Mouse (Mus musculus) forebrain, embryonic 14.5 days (tissue): ENCODE results near the gene Grb10. TPM values are rescaled to one million over a fixed set of nuclear protein-coding genes. Genes with fewer than 3 reads are reported as not detected.
A peak's percentile ranks its signal among the peaks of the same experiment; 100 is the strongest.

Experiments
- ATAC-seq: fragments of 200-750 bp; cut with Nextera tagmentation; 2 replicates; pipeline ENCODE4 v1.8.0; 2017; ENCODE audit warnings: mild to moderate bottlenecking, moderate library complexity
- DNase-seq: peaks from one replicate; pipeline ENCODE4 v3.0.0-alpha.2; 2015; ENCODE audit warnings: low spot score
- H3K27ac ChIP-seq: fragments of 300-500 bp; sonication (generic); 2 replicates; pipeline ENCODE4 v1.5.1; 2014; ENCODE audit warnings: low read depth, mild to moderate bottlenecking, control low read depth, low read length, moderate library complexity
- H3K27me3 ChIP-seq: fragments of 300-500 bp; sonication (generic); replicated peaks from 2 replicates; pipeline ENCODE4 v1.6.1; 2014; ENCODE audit warnings: low read length, control low read depth, mixed read lengths; ENCODE audit not compliant: control insufficient read depth, insufficient read depth
- H3K36me3 ChIP-seq: fragments of 300-500 bp; sonication (generic); 2 replicates; pipeline ENCODE4 v1.6.1; 2014; ENCODE audit warnings: low read length, control low read depth; ENCODE audit not compliant: control insufficient read depth, insufficient read depth
- H3K4me1 ChIP-seq: fragments of 300-500 bp; sonication (generic); 2 replicates; pipeline ENCODE4 v1.6.1; 2014; ENCODE audit warnings: antibody characterized with exemption, low read length, control low read depth; ENCODE audit not compliant: control insufficient read depth, insufficient read depth
- H3K4me2 ChIP-seq: fragments of 300-500 bp; sonication (generic); 2 replicates; pipeline ENCODE4 v1.6.1; 2014; ENCODE audit warnings: mild to moderate bottlenecking, control low read depth, low read length
- H3K4me3 ChIP-seq: fragments of 300-500 bp; sonication (generic); 2 replicates; pipeline ENCODE4 v1.5.1; 2014; ENCODE audit warnings: low read depth, low read length, control low read depth
- H3K9ac ChIP-seq: fragments of 300-500 bp; sonication (generic); 2 replicates; pipeline ENCODE4 v1.6.1; 2014; ENCODE audit warnings: mild to moderate bottlenecking, low read length, control low read depth, moderate library complexity
- H3K9me3 ChIP-seq: fragments of 300-500 bp; sonication (generic); replicated peaks from 2 replicates; pipeline ENCODE4 v1.6.1; 2016; ENCODE audit warnings: low read length, control low read depth, mixed read lengths; ENCODE audit not compliant: control insufficient read depth
- WGBS: fragments of 180-500 bp; shearing (Covaris S2); extraction: QIAGEN DNeasy Blood & Tissue Kit; methylation state at CpG from one replicate; pipeline ENCODE4 v1.1.7; 2014; 5-methylcytosine and 5-hydroxymethylcytosine counted together
- polyA plus RNA-seq: library from polyadenylated mRNA; unstranded; fragments of >200 nt; fragmentation: Nextera tagmentation; extraction: Ambion mirVana; gene quantifications from 2 replicates; pipeline ENCODE4 v1.2.1, GENCODE M21; 2014

Gene Grb10
- polyA plus RNA-seq, 1 experiment from 2014 or later: 66.2 TPM

- Histone ChIP-seq H3K4me3 (no peak overlapping the region), H3K9ac (no peak overlapping the region), H3K9me3 (no peaks in the 10 kb centered on the region), H3K27me3 (no peaks in the 10 kb centered on the region), H3K27ac (no peak overlapping the region), H3K36me3 (no peaks in the 10 kb centered on the region), H3K4me1 (no peaks in the 10 kb centered on the region), H3K4me2 (no peak overlapping the region)
- 73% methylated on average over 2 of the region's 2 CpGs for WGBS
- ATAC-seq (no peak), DNase-seq (no peak)
Observed at GRCm38 (mm10) chr11:11993183-11993582, 45.3 kb downstream of the Grb10 start.

- Histone ChIP-seq H3K4me2 (no peak overlapping the region), H3K27me3 (no peaks in the 10 kb centered on the region), H3K36me3 (no peaks in the 10 kb centered on the region), H3K4me1 (no peaks in the 10 kb centered on the region), H3K9me3 (no peaks in the 10 kb centered on the region), H3K27ac (no peak overlapping the region), H3K9ac (no peak overlapping the region), H3K4me3 (no peak overlapping the region)
- WGBS: 93% methylated on average over 4 of the region's 4 CpGs
- DNase-seq: no peak
- no peak for ATAC-seq
Observed at GRCm38 (mm10) chr11:11989850-11990249, 48.6 kb downstream of the Grb10 start.

- Histone ChIP-seq H3K4me3 (no peak overlapping the region), H3K9ac (no peak overlapping the region), H3K27ac (no peak overlapping the region), H3K27me3 (no peaks in the 10 kb centered on the region), H3K4me1 (no peaks in the 10 kb centered on the region), H3K4me2 (no peak overlapping the region), H3K36me3 (no peaks in the 10 kb centered on the region), H3K9me3 (no peaks in the 10 kb centered on the region)
- WGBS: 88% methylated on average over 3 of the region's 3 CpGs
- DNase-seq (no peak), ATAC-seq (no peak)
Observed at GRCm38 (mm10) chr11:11987233-11987632, 51.2 kb downstream of the Grb10 start.

- H3K27ac ChIP-seq: no peak overlapping the region
- H3K4me1 ChIP-seq: no peaks in the 10 kb centered on the region
- no peak overlapping the region for H3K4me3 ChIP-seq
- H3K9me3 ChIP-seq: no peaks in the 10 kb centered on the region
- ATAC-seq (no peak), DNase-seq (no peak)
- H3K9ac ChIP-seq: no peak overlapping the region
- WGBS: 75% methylated on average over 5 of the region's 5 CpGs
- H3K4me2 ChIP-seq: no peak overlapping the region
- H3K27me3 ChIP-seq: no peaks in the 10 kb centered on the region
- H3K36me3 ChIP-seq: no peaks in the 10 kb centered on the region
Observed at GRCm38 (mm10) chr11:11978611-11979197, 59.8 kb downstream of the Grb10 start.

- H3K4me2 ChIP-seq: no peak overlapping the region
- peak; percentile 78 for ATAC-seq
- no peak overlapping the region for H3K9ac ChIP-seq
Observed at GRCm38 (mm10) chr11:11974591-11975255, 63.8 kb downstream of the Grb10 start.

GRCm38 (mm10) chr11:11973366-11974014, 65.0 kb downstream of the Grb10 start:
- Histone ChIP-seq H3K4me2 (no peak overlapping the region), H3K36me3 (peaks cover 16% of the 10 kb centered on the region), H3K9me3 (no peaks in the 10 kb centered on the region), H3K4me1 (no peaks in the 10 kb centered on the region), H3K27ac (no peak overlapping the region), H3K27me3 (no peaks in the 10 kb centered on the region), H3K4me3 (no peak overlapping the region), H3K9ac (no peak overlapping the region)
- 50% methylated on average over 8 of the region's 8 CpGs for WGBS
- DNase-seq (peak; percentile 86), ATAC-seq (peak; percentile 83)

More at GRCm38 (mm10) chr11:11974591-11975255, 63.8 kb downstream of the Grb10 start:
- H3K36me3 ChIP-seq: peaks cover 8% of the 10 kb centered on the region
- no peaks in the 10 kb centered on the region for H3K4me1 ChIP-seq
- WGBS: 48% methylated on average over 10 of the region's 10 CpGs
- peak; percentile 77 for DNase-seq
- no peak overlapping the region for H3K27ac ChIP-seq
- H3K27me3 ChIP-seq: no peaks in the 10 kb centered on the region
- no peaks in the 10 kb centered on the region for H3K9me3 ChIP-seq
- H3K4me3 ChIP-seq: no peak overlapping the region

- no peak for ATAC-seq
- H3K27ac ChIP-seq: no peak overlapping the region
- H3K9me3 ChIP-seq: no peaks in the 10 kb centered on the region
- WGBS: 88% methylated on average over 6 of the region's 6 CpGs
- H3K4me3 ChIP-seq: no peak overlapping the region
- H3K27me3 ChIP-seq: no peaks in the 10 kb centered on the region
- DNase-seq: no peak
- H3K36me3 ChIP-seq: peaks cover 18% of the 10 kb centered on the region
- H3K4me1 ChIP-seq: no peaks in the 10 kb centered on the region
- H3K9ac ChIP-seq: no peak overlapping the region
- H3K4me2 ChIP-seq: no peak overlapping the region
Observed at GRCm38 (mm10) chr11:11972401-11973110, 65.9 kb downstream of the Grb10 start.

- Histone ChIP-seq H3K27ac (no peak overlapping the region), H3K9me3 (no peaks in the 10 kb centered on the region), H3K27me3 (no peaks in the 10 kb centered on the region), H3K9ac (no peak overlapping the region), H3K4me2 (no peak overlapping the region), H3K4me1 (no peaks in the 10 kb centered on the region), H3K4me3 (no peak overlapping the region), H3K36me3 (peaks cover 22% of the 10 kb centered on the region)
- no peak for DNase-seq
- no peak for ATAC-seq
- 94% methylated on average over 11 of the region's 11 CpGs for WGBS
Observed at GRCm38 (mm10) chr11:11970246-11970645, 68.2 kb downstream of the Grb10 start.
